Mouse (Mus musculus): ENCODE measurements around the gene Gmds.

- TF ChIP-seq POLR2A (IDR thresholded peaks at IDR 0.05; ENCODE audit: extremely low read depth, insufficient read depth, low read length) (no peak), CTCF (IDR thresholded peaks at IDR 0.05; ENCODE audit: low read depth, low read length) (no peak)
Measured at GRCm38 (mm10) chr13:31802447-31802846, 536.1 kb downstream of the Gmds start.
